Mouse (Mus musculus) neural tube, embryonic 13.5 days (tissue): ENCODE measurements at regions not wholly inside any gene's neighbourhood (a gene's known extent, or its start where the extent isn't known, plus 50 kb on each side); places are given as distances from the start of the nearest gene placed in this dataset.

Experiments used
- ATAC-seq: fragments of 200-750 bp; cut with Nextera tagmentation; 2 replicates; pipeline ENCODE4 v1.8.0; 2017; ENCODE audit warnings: low read depth, mild to moderate bottlenecking, moderate TSS enrichment, moderate library complexity
- H3K27ac ChIP-seq: fragments of 300-500 bp; sonication (generic); replicated peaks from 2 replicates; pipeline ENCODE4 v1.5.1; 2015; ENCODE audit warnings: moderate library complexity, mild to moderate bottlenecking, inconsistent platforms
- H3K27me3 ChIP-seq: fragments of 300-500 bp; sonication (generic); 2 replicates; pipeline ENCODE4 v1.6.1; 2015; ENCODE audit warnings: mild to moderate bottlenecking, inconsistent platforms
- H3K36me3 ChIP-seq: fragments of 300-500 bp; sonication (generic); 2 replicates; pipeline ENCODE4 v1.6.1; 2015; ENCODE audit warnings: mild to moderate bottlenecking, inconsistent platforms
- H3K4me1 ChIP-seq: fragments of 300-500 bp; sonication (generic); replicated peaks from 2 replicates; pipeline ENCODE4 v1.6.1; 2015; ENCODE audit warnings: inconsistent platforms
- H3K4me2 ChIP-seq: fragments of 300-500 bp; sonication (generic); 2 replicates; pipeline ENCODE4 v1.6.1; 2015; ENCODE audit warnings: inconsistent platforms, mild to moderate bottlenecking, moderate library complexity
- H3K4me3 ChIP-seq: fragments of 300-500 bp; sonication (generic); 2 replicates; pipeline ENCODE4 v1.5.1; 2015; ENCODE audit warnings: mild to moderate bottlenecking, inconsistent platforms
- H3K9ac ChIP-seq: fragments of 300-500 bp; sonication (generic); 2 replicates; pipeline ENCODE4 v1.6.1; 2015; ENCODE audit warnings: moderate library complexity, mild to moderate bottlenecking, inconsistent platforms
- H3K9me3 ChIP-seq: fragments of 300-500 bp; sonication (generic); 2 replicates; pipeline ENCODE4 v1.6.1; 2016; ENCODE audit warnings: inconsistent platforms
- WGBS: fragments of 180-500 bp; shearing (Covaris S2); methylation state at CpG from one replicate; pipeline ENCODE4 v1.1.7; 2015; 5-methylcytosine and 5-hydroxymethylcytosine counted together

DNA sequence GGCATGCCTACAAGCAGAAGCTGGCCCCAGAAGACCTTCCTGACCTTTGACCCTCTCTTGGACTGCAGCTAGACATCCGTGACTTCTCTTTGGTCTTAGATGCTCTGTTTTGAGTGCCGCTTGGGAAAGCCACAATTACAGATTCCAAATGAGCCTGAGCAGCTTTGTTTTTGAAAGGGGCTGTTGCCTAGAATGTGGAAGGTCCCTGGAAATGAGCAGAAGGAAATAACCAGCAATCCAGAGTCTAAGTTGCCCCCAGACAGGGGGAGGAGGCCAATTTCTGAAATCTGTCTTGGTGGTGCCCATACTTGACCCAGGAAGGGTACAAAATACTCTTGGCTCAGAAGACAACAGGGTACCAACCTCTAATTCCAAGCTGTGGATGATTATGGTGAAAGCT is 253.9 kb downstream of the Nuak1 start:
- no peaks in the 10 kb centered on the region for H3K9me3 ChIP-seq
- no peak for ATAC-seq
- H3K4me2 ChIP-seq: no peak overlapping the region
- H3K9ac ChIP-seq: no peak overlapping the region
- H3K27me3 ChIP-seq: no peaks in the 10 kb centered on the region
- no peaks in the 10 kb centered on the region for H3K36me3 ChIP-seq
- H3K4me3 ChIP-seq: no peak overlapping the region
- WGBS: 48% methylated on average over 2 of the region's 2 CpGs
- no peak overlapping the region for H3K27ac ChIP-seq
- no peaks in the 10 kb centered on the region for H3K4me1 ChIP-seq

DNA sequence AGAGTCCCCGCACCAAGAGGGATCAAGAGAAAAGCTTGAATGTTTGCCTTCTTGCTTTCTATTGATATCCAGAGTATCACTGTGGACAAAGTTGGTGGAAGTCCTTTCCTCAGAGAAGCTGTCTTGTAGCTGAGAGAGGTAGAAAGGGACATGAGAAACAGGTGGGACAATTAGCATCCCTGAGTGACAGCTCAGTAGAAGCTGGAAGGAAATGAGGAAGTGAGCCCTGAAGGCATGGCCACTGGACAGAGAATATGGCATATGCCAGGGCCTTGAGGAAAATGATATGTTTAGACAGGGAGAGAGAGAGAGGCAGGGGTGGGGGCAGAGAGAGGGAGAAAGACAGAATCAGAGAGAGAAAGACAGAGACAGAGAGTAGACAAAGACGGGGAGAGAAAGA is 241.4 kb downstream of the Nuak1 start:
- ATAC-seq: no peak
- Histone ChIP-seq H3K27me3 (no peaks in the 10 kb centered on the region), H3K27ac (no peak overlapping the region), H3K4me2 (no peak overlapping the region), H3K36me3 (no peaks in the 10 kb centered on the region), H3K9me3 (no peaks in the 10 kb centered on the region), H3K4me1 (no peaks in the 10 kb centered on the region), H3K4me3 (no peak overlapping the region), H3K9ac (no peak overlapping the region)
- WGBS: 82% methylated on average over 2 of the region's 2 CpGs

DNA sequence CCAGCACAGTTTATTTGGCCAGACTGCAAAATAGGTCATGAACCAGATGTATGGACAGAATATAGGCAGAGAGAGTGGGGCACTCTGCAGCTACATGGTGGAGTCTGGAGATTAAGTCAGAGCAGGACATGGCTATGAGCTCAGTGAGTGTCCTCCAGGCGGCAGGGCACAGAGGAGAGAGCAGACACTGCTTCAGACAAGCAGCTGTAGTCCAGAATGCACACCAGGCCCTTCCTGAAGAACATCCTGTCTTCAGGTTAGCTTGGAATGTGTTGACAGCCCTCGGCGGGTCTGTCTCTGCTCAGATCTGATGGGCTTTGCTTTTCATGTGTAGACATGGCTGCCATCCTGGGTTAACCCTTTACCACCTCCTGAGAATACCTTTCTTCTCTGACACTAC is 238.6 kb downstream of the Nuak1 start:
- Histone ChIP-seq H3K27me3 (no peaks in the 10 kb centered on the region), H3K27ac (no peak overlapping the region), H3K4me2 (no peak overlapping the region), H3K36me3 (no peaks in the 10 kb centered on the region), H3K4me3 (no peak overlapping the region), H3K9me3 (no peaks in the 10 kb centered on the region), H3K4me1 (no peaks in the 10 kb centered on the region), H3K9ac (no peak overlapping the region)
- ATAC-seq: no peak
- 65% methylated on average over 3 of the region's 3 CpGs for WGBS

DNA sequence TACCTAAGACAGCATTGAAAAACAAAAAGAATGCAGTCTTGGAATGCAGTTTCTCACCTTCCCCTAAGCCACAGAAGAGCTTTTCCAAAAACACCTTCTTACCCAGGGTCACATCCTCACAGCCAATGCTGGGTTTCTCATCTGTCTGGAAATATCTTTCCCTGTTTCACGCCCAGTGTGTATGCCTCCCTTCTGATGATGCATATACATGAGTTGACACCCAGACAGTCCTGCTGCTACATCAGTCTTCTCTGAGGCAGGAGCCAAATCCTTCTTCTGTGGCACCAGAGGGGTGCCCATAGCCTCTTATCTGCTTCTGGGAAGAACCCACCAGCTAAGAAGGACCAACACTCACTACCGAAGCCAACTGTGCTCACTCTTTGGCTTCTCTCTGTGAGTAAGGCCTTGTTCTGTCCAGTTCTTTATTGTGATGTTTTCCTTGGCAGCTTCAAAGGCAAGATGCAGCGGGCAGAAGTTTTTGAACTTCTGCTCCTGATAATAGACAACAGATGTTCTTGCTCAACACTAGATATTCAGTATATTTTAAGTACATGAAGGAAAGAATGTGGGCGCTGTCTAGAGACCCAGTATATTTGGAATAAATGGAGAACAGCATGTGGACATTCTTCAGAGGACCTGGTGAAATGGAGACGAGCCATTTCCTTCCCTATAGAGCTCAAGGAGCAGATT is 228.2 kb downstream of the Nuak1 start:
- Histone ChIP-seq H3K9ac (no peak overlapping the region), H3K4me2 (no peak overlapping the region), H3K9me3 (peaks cover 8% of the 10 kb centered on the region; the same call in 1 of the 2 replicates), H3K4me1 (no peaks in the 10 kb centered on the region), H3K4me3 (no peak overlapping the region), H3K27me3 (no peaks in the 10 kb centered on the region), H3K27ac (no peak overlapping the region), H3K36me3 (no peaks in the 10 kb centered on the region)
- 87% methylated on average over 5 of the region's 5 CpGs for WGBS
- ATAC-seq: no peak

DNA sequence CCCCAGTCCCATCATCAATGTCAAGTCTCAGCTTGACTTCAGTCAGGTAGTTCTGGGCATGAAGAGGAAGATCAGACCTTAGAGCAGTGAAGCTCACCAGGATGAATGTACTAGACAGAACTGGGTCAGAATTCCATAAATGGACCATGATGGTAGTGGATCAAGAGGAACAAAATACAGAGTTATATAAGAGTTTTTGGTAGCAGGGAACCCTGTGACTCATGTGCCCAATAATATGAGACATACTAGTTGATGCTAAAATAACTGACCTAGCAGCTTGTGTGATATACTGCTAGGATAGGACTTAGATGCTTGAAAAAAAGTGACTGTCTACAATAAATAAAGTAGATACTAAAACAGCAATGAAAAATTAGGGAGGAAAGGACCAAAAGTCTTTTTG is 225.6 kb downstream of the Nuak1 start:
- no peak overlapping the region for H3K9ac ChIP-seq
- H3K4me3 ChIP-seq: no peak overlapping the region
- H3K9me3 ChIP-seq: no peaks in the 10 kb centered on the region
- H3K27me3 ChIP-seq: no peaks in the 10 kb centered on the region
- no peak for ATAC-seq
- H3K36me3 ChIP-seq: no peaks in the 10 kb centered on the region
- H3K4me1 ChIP-seq: no peaks in the 10 kb centered on the region
- H3K27ac ChIP-seq: no peak overlapping the region
- no peak overlapping the region for H3K4me2 ChIP-seq

DNA sequence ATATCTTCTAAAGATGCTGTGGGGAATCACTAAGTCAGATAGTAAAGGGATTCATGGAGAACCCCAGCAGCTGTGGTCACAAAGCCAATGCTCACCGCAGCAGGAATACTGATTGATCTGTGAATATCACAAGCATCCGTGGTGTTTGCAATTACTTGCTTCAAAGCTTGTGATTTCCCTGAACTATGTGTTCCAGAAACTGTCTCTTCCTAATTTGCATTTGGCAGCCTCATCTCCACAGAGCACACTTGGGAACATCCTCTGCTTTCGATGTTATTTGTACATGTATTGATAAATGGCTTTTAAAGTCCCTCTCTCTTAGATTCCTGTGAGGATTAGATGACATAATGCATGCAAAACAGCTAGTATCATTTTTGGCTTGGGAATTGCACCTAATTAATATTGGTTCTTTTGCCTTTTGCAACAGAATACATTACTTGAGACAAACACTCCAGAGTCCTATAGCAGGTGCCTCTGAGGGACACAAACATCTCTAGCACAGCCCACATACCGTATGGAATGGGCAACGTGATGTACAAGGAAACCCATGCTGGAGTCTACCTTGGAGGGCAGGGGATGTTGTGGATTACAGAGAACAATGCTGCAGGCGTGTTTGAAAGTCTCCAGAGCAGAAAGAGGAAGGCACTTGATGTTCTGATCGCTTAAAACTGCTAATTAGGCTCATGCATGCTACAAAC is 211.0 kb downstream of the Nuak1 start:
- Histone ChIP-seq H3K9ac (no peak overlapping the region), H3K9me3 (no peaks in the 10 kb centered on the region), H3K36me3 (no peaks in the 10 kb centered on the region), H3K4me3 (no peak overlapping the region), H3K27me3 (no peaks in the 10 kb centered on the region), H3K27ac (no peak overlapping the region), H3K4me2 (no peak overlapping the region), H3K4me1 (no peaks in the 10 kb centered on the region)
- no peak for ATAC-seq
- 62% methylated on average over 7 of the region's 7 CpGs for WGBS

DNA sequence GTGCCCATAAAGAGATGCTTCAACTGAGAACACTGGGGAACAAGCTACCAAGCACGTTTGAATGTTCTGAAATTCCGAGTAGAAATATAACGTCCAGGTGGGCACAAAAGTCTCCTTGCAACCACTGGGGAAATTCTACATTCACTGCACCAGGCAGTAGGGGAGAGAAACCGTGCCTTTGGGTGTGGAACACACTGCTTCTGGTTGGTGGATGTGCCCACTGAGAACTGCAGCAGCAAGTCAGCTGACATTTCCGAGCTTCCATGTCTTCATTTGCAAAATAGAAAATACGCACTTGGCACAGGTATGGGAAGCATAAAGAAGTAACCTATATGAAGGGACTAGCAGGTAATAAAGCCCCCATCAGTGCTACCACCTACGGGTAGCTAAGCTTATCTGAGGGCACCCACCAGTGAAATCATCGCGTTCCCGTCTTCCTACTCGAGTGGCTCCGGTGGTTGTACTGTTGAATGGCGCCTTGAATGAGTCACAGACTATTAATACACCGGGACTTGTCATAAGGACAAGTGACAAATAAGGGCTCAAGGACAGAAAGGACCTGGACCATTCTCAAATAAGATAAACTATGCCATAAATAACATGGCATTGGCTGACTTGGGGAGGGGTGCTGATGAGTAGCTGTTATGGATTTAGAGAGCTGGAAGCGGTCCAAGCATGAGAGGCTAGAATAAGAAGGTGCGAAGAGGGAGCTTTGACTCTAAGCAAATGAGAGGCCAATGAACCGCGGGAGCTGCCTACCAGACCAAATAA is 210.2 kb downstream of the Nuak1 start:
- Histone ChIP-seq H3K4me3 (no peak overlapping the region), H3K36me3 (no peaks in the 10 kb centered on the region), H3K4me2 (no peak overlapping the region), H3K9ac (no peak overlapping the region), H3K27ac (no peak overlapping the region), H3K4me1 (no peaks in the 10 kb centered on the region), H3K9me3 (no peaks in the 10 kb centered on the region), H3K27me3 (no peaks in the 10 kb centered on the region)
- ATAC-seq: no peak
- WGBS: 89% methylated on average over 18 of the region's 18 CpGs

DNA sequence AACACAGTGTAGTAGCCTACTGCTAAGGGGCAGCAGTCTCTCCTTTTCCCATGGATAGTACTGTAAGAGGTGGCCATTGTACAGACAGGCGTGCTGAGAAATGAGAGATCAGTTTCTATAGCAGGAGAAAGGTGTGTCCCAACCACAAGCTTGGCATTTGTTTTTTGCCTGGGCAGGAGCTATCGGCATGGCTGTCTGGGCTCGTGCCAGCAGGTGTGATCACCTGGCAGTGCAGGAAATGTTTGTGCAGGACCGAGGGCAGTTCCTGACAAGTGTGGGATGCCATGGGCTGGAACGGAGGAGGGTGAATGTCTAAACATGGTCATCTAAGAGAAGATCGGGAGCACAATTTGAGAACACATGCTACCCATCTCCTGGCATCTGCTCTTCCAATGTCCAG is 205.4 kb downstream of the Nuak1 start:
- WGBS: 90% methylated on average over 6 of the region's 6 CpGs
- Histone ChIP-seq H3K9ac (no peak overlapping the region), H3K36me3 (no peaks in the 10 kb centered on the region), H3K4me3 (no peak overlapping the region), H3K4me1 (peaks cover 9% of the 10 kb centered on the region; the same call in 1 of the 2 replicates), H3K4me2 (no peak overlapping the region), H3K9me3 (no peaks in the 10 kb centered on the region), H3K27me3 (no peaks in the 10 kb centered on the region), H3K27ac (no peak overlapping the region)
- no peak for ATAC-seq

DNA sequence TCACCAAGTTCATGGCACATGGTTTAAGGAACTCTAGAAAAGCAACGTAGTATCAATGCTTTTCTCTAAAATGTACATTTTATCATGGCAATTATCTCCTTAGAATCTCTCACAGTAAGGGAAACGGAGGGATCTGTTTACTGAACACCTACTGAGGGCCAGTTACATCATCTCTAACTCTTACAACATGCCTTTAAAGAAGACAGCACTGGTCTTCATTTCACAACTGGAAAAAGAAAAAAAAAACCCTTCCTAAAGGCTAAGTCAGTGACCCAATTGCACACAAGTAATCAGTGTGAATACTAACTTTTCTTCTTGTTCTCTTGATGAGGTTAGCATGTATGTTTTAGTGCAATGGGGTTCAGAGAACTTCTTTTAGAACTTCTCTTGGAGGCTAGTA is 204.2 kb downstream of the Nuak1 start:
- Histone ChIP-seq H3K9me3 (peaks cover 4% of the 10 kb centered on the region; the same call in 1 of the 2 replicates), H3K27me3 (no peaks in the 10 kb centered on the region), H3K9ac (no peak overlapping the region), H3K36me3 (no peaks in the 10 kb centered on the region), H3K4me2 (no peak overlapping the region), H3K4me3 (no peak overlapping the region), H3K4me1 (peaks cover 9% of the 10 kb centered on the region; the same call in 1 of the 2 replicates), H3K27ac (no peak overlapping the region)
- ATAC-seq: no peak
- WGBS: 85% methylated on average over 2 of the region's 2 CpGs

DNA sequence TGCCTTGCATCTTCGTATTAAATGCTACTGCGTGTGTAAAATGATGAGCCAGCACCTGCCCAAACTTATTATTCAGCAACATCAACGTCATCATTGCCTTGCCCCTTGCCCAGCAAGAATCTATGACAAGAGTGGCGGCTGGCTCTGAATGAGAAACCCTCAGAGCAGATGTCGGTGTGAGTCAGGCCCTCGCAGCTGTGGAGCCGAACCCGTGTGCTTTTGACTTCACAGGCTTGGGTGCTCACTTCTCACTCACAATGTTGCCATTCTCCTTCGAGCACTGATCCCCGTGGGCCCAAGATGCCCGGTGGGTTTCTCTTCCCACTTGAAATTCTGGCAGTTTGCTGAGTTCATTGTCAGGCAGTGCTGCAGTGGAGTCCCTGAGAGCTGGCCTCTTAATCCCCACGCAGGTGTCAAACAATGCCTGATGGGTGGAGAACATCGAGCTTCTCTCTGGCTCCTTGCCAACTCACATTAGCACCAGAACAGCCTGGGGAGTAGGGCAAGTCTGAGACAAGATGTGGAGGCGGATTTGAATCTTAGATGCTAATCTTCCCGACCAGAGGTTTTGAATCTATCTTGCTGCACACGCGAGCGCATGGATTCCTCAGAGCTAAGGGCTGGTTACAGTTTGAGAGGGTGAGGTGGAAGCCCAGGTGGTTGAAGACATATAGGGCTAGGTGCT is 202.0 kb downstream of the Nuak1 start:
- H3K36me3 ChIP-seq: no peaks in the 10 kb centered on the region
- H3K9ac ChIP-seq: no peak overlapping the region
- no peak overlapping the region for H3K4me2 ChIP-seq
- H3K9me3 ChIP-seq: peaks cover 20% of the 10 kb centered on the region
- H3K4me3 ChIP-seq: no peak overlapping the region
- H3K4me1 ChIP-seq: peaks cover 9% of the 10 kb centered on the region; the same call in 1 of the 2 replicates
- H3K27me3 ChIP-seq: no peaks in the 10 kb centered on the region
- 64% methylated on average over 18 of the region's 18 CpGs for WGBS
- H3K27ac ChIP-seq: no peak overlapping the region
- ATAC-seq: peak; percentile 50; the same call in 1 of the 2 replicates

DNA sequence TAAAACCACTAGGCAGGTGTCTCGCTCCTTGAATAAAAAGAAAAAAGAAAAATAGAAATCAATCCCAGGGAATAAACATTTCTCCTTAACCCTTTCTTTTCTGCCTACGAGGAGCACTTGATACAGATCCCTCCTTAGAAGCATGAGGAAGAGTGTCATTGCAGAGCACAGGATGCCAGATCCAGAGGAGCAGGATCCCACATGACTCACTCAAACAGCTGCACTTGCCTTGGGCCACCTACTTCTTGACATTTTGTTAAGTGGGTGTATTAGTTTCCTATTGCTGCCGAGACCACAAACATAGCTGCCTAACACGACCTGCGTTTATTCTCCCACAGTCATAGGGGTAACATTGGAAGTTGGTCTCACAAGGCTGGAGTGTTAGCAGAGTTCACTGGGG is 197.1 kb downstream of the Nuak1 start:
- H3K4me1 ChIP-seq: peaks cover 7% of the 10 kb centered on the region; the same call in 1 of the 2 replicates
- H3K27ac ChIP-seq: no peak overlapping the region
- H3K9ac ChIP-seq: no peak overlapping the region
- no peaks in the 10 kb centered on the region for H3K27me3 ChIP-seq
- peaks cover 20% of the 10 kb centered on the region for H3K9me3 ChIP-seq
- H3K4me3 ChIP-seq: no peak overlapping the region
- 90% methylated on average over 5 of the region's 5 CpGs for WGBS
- H3K4me2 ChIP-seq: no peak overlapping the region
- no peaks in the 10 kb centered on the region for H3K36me3 ChIP-seq
- ATAC-seq: no peak

DNA sequence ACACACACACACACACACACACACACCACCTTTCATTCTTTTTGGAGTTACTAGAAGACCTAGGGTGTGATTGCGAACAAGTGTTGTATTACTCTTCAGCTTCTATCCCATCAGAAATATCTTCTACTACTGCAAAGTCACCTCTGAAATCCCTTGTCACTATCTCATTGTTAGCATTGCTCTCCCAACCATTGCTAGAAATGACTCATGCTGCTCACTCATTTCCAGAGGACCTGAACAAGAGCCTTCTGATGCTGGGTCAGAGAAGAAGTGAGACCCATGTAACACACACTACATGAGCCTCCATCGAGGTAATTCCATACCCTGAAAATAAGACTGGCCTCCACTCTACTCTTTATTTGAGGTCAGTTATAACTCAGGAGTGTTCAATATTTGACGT is 191.1 kb downstream of the Nuak1 start:
- Histone ChIP-seq H3K9ac (no peak overlapping the region), H3K27ac (no peak overlapping the region), H3K9me3 (0 out of 2 replicates have a peak, but pooled peaks cover 3% of the 10 kb centered on the region), H3K36me3 (no peaks in the 10 kb centered on the region), H3K27me3 (no peaks in the 10 kb centered on the region), H3K4me1 (no peaks in the 10 kb centered on the region), H3K4me2 (no peak overlapping the region), H3K4me3 (no peak overlapping the region)
- WGBS: 93% methylated on average over 3 of the region's 3 CpGs
- ATAC-seq: no peak
